Mouse (Mus musculus) MEL (cell line): ENCODE data around the gene 1700093K21Rik. TPM values are rescaled to one million over a fixed set of nuclear protein-coding genes. Genes with fewer than 3 reads are reported as not detected.

ENCODE experiments used
- DNase-seq: peaks from one replicate; pipeline ENCODE4 v3.0.0; 2011; ENCODE audit warnings: low read depth, low spot score
- H3K27ac ChIP-seq: 2 replicates; pipeline ENCODE4 v1.5.1; 2012; ENCODE audit warnings: low read depth, mild to moderate bottlenecking, control low read depth, low read length, moderate library complexity; ENCODE audit not compliant: control insufficient read depth
- H3K27me3 ChIP-seq, 2 experiments: fragments of 150-350 bp in 1 of 2; sonication (generic) in 1 of 2; 2 replicates each; pipeline ENCODE4 v1.6.1; 2012; ENCODE audit warnings: low read length in 2 of 2, mild to moderate bottlenecking in 2 of 2, improper control_type of control experiment in 1 of 2, moderate library complexity in 1 of 2; ENCODE audit not compliant: insufficient read depth in 2 of 2, control insufficient read depth in 1 of 2
- H3K36me3 ChIP-seq, 2 experiments: 2 replicates each; pipeline ENCODE4 v1.6.1; 2012 to 2014; ENCODE audit warnings: low read length in 2 of 2, improper control_type of control experiment in 1 of 2, inconsistent platforms in 1 of 2, mild to moderate bottlenecking in 1 of 2; ENCODE audit not compliant: insufficient read depth in 2 of 2, control insufficient read depth in 1 of 2
- H3K4me1 ChIP-seq, 2 experiments: fragments of 150-350 bp in 1 of 2; sonication (generic) in 1 of 2; 2 replicates each; pipeline ENCODE4 v1.6.1; 2012; ENCODE audit warnings: low read length in 2 of 2, improper control_type of control experiment in 1 of 2, mild to moderate bottlenecking in 1 of 2; ENCODE audit not compliant: insufficient read depth in 2 of 2, control insufficient read depth in 1 of 2
- H3K4me3 ChIP-seq, 2 experiments: fragments of 150-350 bp in 1 of 2; sonication (generic) in 1 of 2; 2 replicates each; pipeline ENCODE4 v1.5.1; 2012; ENCODE audit warnings: low read depth in 2 of 2, low read length in 2 of 2, mild to moderate bottlenecking in 2 of 2, moderate library complexity in 2 of 2, control low read depth in 1 of 2, improper control_type of control experiment in 1 of 2; ENCODE audit not compliant: control insufficient read depth in 1 of 2, insufficient read depth in 1 of 2
- H3K79me2 ChIP-seq: 2 replicates; pipeline ENCODE4 v1.6.1; 2012; ENCODE audit warnings: mild to moderate bottlenecking, low read length, moderate library complexity; ENCODE audit not compliant: control insufficient read depth, poor library complexity, insufficient read depth
- H3K9ac ChIP-seq: 2 replicates; pipeline ENCODE4 v1.6.1; 2012; ENCODE audit warnings: low read depth, mild to moderate bottlenecking, control low read depth, low read length, moderate library complexity; ENCODE audit not compliant: control insufficient read depth, poor library complexity, severe bottlenecking
- H3K9me3 ChIP-seq: fragments of 150-350 bp; sonication (generic); replicated peaks from 2 replicates; pipeline ENCODE4 v1.6.1; 2012; ENCODE audit warnings: mild to moderate bottlenecking, low read length, improper control_type of control experiment, moderate library complexity; ENCODE audit not compliant: insufficient read depth
- BHLHE40 ChIP-seq: IDR thresholded peaks from 2 replicates; pipeline ENCODE4 v1.6.1; 2012; ENCODE audit warnings: low read depth, mild to moderate bottlenecking, inconsistent platforms, low read length, improper control_type of control experiment, borderline replicate concordance
- CHD1 ChIP-seq: IDR thresholded peaks from 2 replicates; pipeline ENCODE4 v1.6.1; 2012; ENCODE audit warnings: low read depth, mild to moderate bottlenecking, inconsistent platforms, low read length, improper control_type of control experiment
- CHD2 ChIP-seq: IDR thresholded peaks from 2 replicates; pipeline ENCODE4 v1.6.1; 2011; ENCODE audit warnings: low read length, improper control_type of control experiment
- CTCF ChIP-seq, 3 experiments: IDR thresholded peaks in 2 of 3; conservative IDR thresholded peaks in 1 of 3; 2 replicates each; pipeline ENCODE4 v1.5.1; 2011 to 2012; ENCODE audit warnings: low read length in 3 of 3, low read depth in 2 of 3, mild to moderate bottlenecking in 2 of 3, improper control_type of control experiment in 1 of 3, inconsistent platforms in 1 of 3, mixed read lengths in 1 of 3, moderate library complexity in 1 of 3; ENCODE audit not compliant: control insufficient read depth in 1 of 3, insufficient read depth in 1 of 3, poor library complexity in 1 of 3, severe bottlenecking in 1 of 3
- E2F4 ChIP-seq: IDR thresholded peaks from 2 replicates; pipeline ENCODE4 v1.6.1; 2011; ENCODE audit warnings: low read depth, low read length, improper control_type of control experiment, borderline replicate concordance
- ELF1 ChIP-seq: IDR thresholded peaks from 2 replicates; pipeline ENCODE4 v1.6.1; 2014; ENCODE audit warnings: low read depth, mild to moderate bottlenecking, inconsistent platforms, low read length, improper control_type of control experiment, moderate library complexity
- EP300 ChIP-seq, 2 experiments: IDR thresholded peaks; 2 replicates each; pipeline ENCODE4 v1.6.1; 2011; ENCODE audit warnings: improper control_type of control experiment in 2 of 2, low read length in 2 of 2, low read depth in 1 of 2, mild to moderate bottlenecking in 1 of 2
- GABPA ChIP-seq: IDR thresholded peaks from 2 replicates; pipeline ENCODE4 v1.6.1; 2012; ENCODE audit warnings: low read depth, mild to moderate bottlenecking, inconsistent platforms, low read length, improper control_type of control experiment, moderate library complexity
- GATA1 ChIP-seq: IDR thresholded peaks from 2 replicates; pipeline ENCODE4 v1.6.1; 2011; ENCODE audit warnings: low read depth, low read length, improper control_type of control experiment
- HCFC1 ChIP-seq: IDR thresholded peaks from 2 replicates; pipeline ENCODE4 v1.6.1; 2012; ENCODE audit warnings: low read depth, mild to moderate bottlenecking, inconsistent platforms, low read length, improper control_type of control experiment, moderate library complexity
- JUND ChIP-seq: IDR thresholded peaks from 2 replicates; pipeline ENCODE4 v1.6.1; 2011; ENCODE audit warnings: low read depth, mild to moderate bottlenecking, improper control_type of control experiment, low read length
- KAT2A ChIP-seq: conservative IDR thresholded peaks from 2 replicates; pipeline ENCODE4 v1.6.1; 2012; ENCODE audit warnings: low read depth, low read length, improper control_type of control experiment, inconsistent platforms
- MAZ ChIP-seq: IDR thresholded peaks from 2 replicates; pipeline ENCODE4 v1.6.1; 2012; ENCODE audit warnings: low read depth, mild to moderate bottlenecking, inconsistent platforms, low read length, improper control_type of control experiment
- MXI1 ChIP-seq: IDR thresholded peaks from 2 replicates; pipeline ENCODE4 v1.6.1; 2011; ENCODE audit warnings: mild to moderate bottlenecking, low read depth, low read length, improper control_type of control experiment
- MYB ChIP-seq: IDR thresholded peaks from 2 replicates; pipeline ENCODE4 v1.6.1; 2011; ENCODE audit warnings: mild to moderate bottlenecking, low read depth, low read length, improper control_type of control experiment
- NRF1 ChIP-seq: IDR thresholded peaks from 2 replicates; pipeline ENCODE4 v1.6.1; 2014; ENCODE audit warnings: low read depth, mild to moderate bottlenecking, inconsistent platforms, low read length, improper control_type of control experiment, moderate library complexity; ENCODE audit not compliant: poor library complexity, insufficient read depth, severe bottlenecking
- POLR2AphosphoS2 ChIP-seq: IDR thresholded peaks from 2 replicates; pipeline ENCODE4 v1.6.1; 2011; ENCODE audit warnings: low read length, improper control_type of control experiment
- POLR2AphosphoS5 ChIP-seq: IDR thresholded peaks from 2 replicates; pipeline ENCODE4 v1.6.1; 2012; ENCODE audit warnings: low read depth, borderline replicate concordance, mild to moderate bottlenecking, inconsistent platforms, low read length, moderate library complexity, mixed read lengths
- SIN3A ChIP-seq: IDR thresholded peaks from 2 replicates; pipeline ENCODE4 v1.6.1; 2012; ENCODE audit warnings: low read length, improper control_type of control experiment, inconsistent platforms
- USF2 ChIP-seq, 2 experiments: IDR thresholded peaks; 2 replicates each; pipeline ENCODE4 v1.6.1; 2011 to 2012; ENCODE audit warnings: improper control_type of control experiment in 2 of 2, low read length in 2 of 2, borderline replicate concordance in 1 of 2, inconsistent platforms in 1 of 2, low read depth in 1 of 2, mild to moderate bottlenecking in 1 of 2; ENCODE audit not compliant: insufficient read depth in 1 of 2
- polyA plus RNA-seq, 2 experiments: library from polyadenylated mRNA; stranded (reverse) in 1 of 2; unstranded in 1 of 2; fragments of >175 nt in 1 of 2; fragments of >200 nt in 1 of 2; gene quantifications; 2 replicates each; pipeline versions ENCODE4 v1.2.1 to v1.2.4; 2012; ENCODE audit warnings: low replicate concordance in 2 of 2, low read depth in 1 of 2; ENCODE audit not compliant: insufficient read length in 2 of 2, insufficient read depth in 1 of 2, missing spikeins in 1 of 2
- total RNA-seq: library from RNA; depleted of rRNA; stranded (reverse); fragments of 300-350 nt; gene quantifications from 2 replicates; pipeline ENCODE4 v1.2.3, GENCODE M21; 2012

Gene 1700093K21Rik
- total and polyA plus RNA-seq, 3 experiments = not detected

DNA sequence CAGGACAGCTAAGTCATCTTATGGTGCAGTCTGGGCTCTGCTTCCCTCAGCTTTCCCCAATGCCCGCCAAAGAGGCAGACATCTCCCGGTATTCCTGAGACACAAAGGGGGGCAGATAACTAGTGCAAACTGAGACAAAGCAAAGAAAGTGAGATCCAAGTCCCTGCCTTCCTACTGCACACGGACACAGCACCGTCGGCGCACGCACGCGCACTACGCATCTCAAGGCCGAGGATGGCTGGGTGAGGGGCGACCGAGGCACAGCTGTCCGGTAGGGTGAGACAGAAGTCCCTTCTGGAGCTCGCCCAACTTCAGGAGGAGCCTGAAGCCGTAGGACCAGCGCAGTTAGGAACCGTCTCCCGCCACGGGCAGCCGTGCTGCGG lies 23.6 kb downstream of the 1700093K21Rik start:
- Histone ChIP-seq H3K9me3 (no peaks in the 10 kb centered on the region), H3K27ac (peak overlapping the region; percentile 42), H3K79me2 (peaks cover 9% of the 10 kb centered on the region), H3K4me1 (peaks cover 4 to 16% of the 10 kb centered on the region in 2 experiments), H3K9ac (peak overlapping the region; percentile 80), H3K27me3 (no peaks in the 10 kb centered on the region), H3K4me3 (peak overlapping the region; percentile 71 to 77), H3K36me3 (peaks cover 9 to 12% of the 10 kb centered on the region in 2 experiments)
- peak; percentile 89 for DNase-seq
- TF ChIP-seq SIN3A = peak; percentile 73
- TF ChIP-seq MAZ = no peak
- TF ChIP-seq JUND = no peak
- peak; percentile 39; the same call in 1 of the 2 replicates for TF ChIP-seq HCFC1
- TF ChIP-seq NRF1 = peak; percentile 85

DNA sequence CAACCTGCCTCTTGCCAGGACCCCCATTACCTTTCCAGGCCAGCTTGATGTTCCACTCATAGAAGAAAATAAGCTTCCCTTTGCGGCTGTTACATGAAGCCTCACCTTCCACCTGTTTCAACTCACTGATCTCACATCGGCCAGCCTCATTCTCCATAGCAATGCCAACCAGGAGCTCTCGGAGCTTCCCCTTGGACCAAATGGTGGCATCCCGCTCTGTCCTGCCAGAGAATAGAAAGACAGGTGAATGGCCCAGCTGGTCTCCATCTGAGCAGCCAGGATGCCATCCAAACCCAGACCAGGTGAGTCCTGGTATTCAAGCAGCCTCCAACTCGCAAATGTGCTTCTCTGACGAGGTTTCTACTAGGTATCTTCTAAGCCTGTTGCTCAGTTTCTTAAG lies 24.3 kb downstream of the 1700093K21Rik start:
- Histone ChIP-seq H3K9ac (peak overlapping the region; percentile 80), H3K79me2 (peaks cover 9% of the 10 kb centered on the region), H3K9me3 (no peaks in the 10 kb centered on the region), H3K27ac (no peak overlapping the region), H3K27me3 (no peaks in the 10 kb centered on the region), H3K4me3 (peak overlapping the region; percentile 71 to 77), H3K36me3 (peaks cover 9 to 17% of the 10 kb centered on the region in 2 experiments), H3K4me1 (peaks cover 4 to 16% of the 10 kb centered on the region in 2 experiments)
- DNase-seq = no peak
- TF ChIP-seq CHD2 = no peak
- TF ChIP-seq KAT2A = no peak
- TF ChIP-seq POLR2AphosphoS5 = no peak
- TF ChIP-seq SIN3A = no peak
- TF ChIP-seq E2F4 = no peak
- TF ChIP-seq ELF1 = no peak
- TF ChIP-seq POLR2AphosphoS2 = no peak
- TF ChIP-seq CTCF (IDR thresholded peaks at IDR 0.05 in 2 of 3, conservative IDR thresholded peaks at IDR 0.05 in 1 of 3; ENCODE audit: control insufficient read depth in 1 of 3, insufficient read depth in 1 of 3, low read depth in 2 of 3, low read length in 3 of 3, poor library complexity in 1 of 3, severe bottlenecking in 1 of 3) = no peak
- no peak for TF ChIP-seq GABPA
- no peak for TF ChIP-seq MXI1
- no peak for TF ChIP-seq JUND
- TF ChIP-seq CHD1 = no peak
- TF ChIP-seq EP300 (IDR thresholded peaks at IDR 0.05; ENCODE audit: low read depth in 1 of 2, low read length in 2 of 2) = no peak
- TF ChIP-seq BHLHE40 = no peak
- TF ChIP-seq GATA1 = no peak
- no peak for TF ChIP-seq MYB
- TF ChIP-seq USF2 (IDR thresholded peaks at IDR 0.05; ENCODE audit: borderline replicate concordance in 1 of 2, insufficient read depth in 1 of 2, low read depth in 1 of 2, low read length in 2 of 2) = no peak
